Mouse (Mus musculus) R1 (cell line): Measurements from ENCODE around the gene Coro2b.
A peak's percentile ranks its signal among the peaks of the same experiment; 100 is the strongest.

Experiments
- DNase-seq: peaks from one replicate; pipeline ENCODE4 v3.0.0-alpha.2; 2018; ENCODE audit warnings: low read depth, low spot score

The Coro2b gene

GRCm38 (mm10) chr9:62394163-62394562 is 142.7 kb downstream of the Coro2b start:
- DNase-seq, result no peak

DNA sequence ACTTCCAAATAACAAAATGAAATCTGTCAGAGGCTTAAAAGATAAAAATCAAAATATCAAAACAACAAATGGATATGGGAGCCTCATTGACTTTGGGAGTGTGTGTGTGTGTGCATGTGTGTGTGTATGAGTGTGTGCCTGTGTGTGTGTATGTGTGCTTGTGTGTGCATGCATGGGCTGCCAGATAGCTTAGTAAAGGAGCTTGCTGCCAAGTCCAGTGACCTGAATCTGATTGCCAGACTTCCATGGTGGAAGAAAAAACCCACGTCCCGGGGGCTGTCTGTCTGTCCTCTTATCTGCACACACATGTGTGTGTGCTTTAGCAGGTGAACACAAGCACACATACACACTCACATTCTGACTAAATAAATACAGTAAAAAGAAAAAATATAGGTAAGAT is 143.3 kb downstream of the Coro2b start:
- no peak for DNase-seq

DNA sequence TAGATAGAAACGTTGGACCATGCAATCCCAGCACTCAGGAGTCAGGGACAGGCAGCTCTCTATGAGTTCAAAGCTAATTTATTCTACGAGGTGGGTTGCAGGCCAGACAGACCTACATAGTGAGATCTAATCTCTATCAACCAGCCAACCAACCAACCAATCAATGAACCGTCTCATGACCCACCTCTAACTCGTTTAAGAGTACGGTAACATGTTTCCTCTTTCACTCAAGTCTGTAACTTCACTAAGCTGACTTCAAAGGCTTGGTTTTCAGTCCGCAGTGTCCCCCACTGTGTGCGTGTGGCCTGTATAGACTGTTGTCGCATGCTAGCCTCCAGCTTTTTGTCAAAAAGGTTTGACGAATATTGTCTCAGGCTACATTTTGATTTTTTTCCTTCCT is 147.1 kb downstream of the Coro2b start:
- no peak for DNase-seq

DNA sequence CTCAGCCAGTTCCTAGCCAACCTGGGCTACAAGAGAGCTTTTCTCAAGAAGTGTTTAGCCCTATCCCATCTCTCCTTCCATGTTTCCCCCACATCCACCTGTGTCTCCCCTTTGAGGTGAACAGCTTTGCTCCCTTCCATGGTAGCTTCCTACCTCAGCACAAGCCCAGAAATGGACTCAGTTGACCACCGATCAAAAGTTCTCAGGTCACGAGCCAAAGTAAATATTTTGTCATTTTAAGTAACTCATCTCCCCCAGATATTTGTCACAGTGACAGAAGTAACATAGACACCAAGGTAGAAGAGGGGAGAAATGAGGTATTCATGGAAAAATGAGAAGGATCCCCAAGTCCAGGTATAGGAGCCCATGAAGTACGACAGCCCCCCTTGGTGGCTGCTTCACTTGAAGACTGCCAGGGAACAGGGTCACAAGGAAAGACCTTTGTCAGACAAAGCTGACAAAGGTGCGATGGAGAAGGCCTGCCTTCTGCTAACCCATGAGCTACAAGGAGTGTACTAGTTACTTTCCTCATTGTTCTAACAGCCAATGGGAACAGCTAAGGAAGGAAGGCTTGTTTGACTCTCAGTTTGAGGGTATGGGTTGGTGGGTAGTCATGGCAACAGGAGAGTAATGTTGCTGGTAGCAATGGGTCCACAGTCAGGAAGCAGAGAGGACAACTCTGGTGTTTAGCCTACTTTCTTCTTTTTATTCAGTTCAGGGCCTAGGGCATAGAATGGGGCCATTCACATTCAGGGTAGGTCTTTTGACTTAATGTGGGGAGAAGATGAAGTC is 150.9 kb downstream of the Coro2b start:
- peak; percentile 53 for DNase-seq

DNA sequence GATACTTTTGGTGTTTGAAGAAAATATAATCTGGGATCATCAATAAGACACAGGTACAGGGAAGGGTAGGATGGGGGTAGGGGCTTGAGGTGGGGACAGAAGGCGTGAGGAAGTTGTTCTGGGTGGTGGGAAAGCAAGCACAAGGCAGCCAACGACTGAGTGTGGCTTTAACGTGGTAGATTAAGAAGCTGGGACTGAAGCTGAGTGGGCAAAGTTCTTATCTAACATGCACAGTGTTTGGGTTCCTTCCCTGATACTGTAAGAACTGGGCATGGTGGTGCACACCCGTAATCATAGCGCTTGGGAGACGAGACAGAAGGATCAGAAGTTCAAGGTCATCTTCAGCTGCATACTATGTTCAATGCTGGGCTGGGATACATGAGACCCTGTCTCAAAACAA is 151.8 kb downstream of the Coro2b start:
- no peak for DNase-seq

DNA sequence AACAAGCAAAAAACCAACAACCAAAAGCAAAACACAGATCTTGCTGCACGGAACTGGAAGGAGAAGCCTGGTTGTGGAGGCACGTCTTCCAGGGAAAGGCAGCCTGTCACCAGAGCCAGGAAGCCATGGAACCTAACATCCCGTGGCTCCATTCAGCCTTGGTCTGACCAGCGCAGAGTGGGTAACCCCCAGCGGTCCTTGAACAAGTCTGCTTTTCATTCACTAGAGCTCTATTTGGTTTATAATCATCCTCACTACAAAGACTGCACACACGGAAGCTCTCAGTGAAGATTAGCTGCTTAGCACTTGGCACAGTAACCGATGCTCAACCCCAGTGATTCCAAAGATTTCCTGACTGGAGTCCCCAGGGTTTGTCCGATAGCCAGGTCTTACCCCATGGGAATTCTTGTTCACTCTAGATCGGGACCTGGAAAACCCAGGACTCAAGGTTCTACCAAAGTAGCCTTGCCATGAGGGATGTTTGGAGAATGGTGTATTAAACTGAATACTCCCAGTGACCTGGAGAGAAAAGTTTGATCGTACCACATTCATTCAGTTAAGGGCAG is 154.2 kb downstream of the Coro2b start:
- DNase-seq, result no peak

DNA sequence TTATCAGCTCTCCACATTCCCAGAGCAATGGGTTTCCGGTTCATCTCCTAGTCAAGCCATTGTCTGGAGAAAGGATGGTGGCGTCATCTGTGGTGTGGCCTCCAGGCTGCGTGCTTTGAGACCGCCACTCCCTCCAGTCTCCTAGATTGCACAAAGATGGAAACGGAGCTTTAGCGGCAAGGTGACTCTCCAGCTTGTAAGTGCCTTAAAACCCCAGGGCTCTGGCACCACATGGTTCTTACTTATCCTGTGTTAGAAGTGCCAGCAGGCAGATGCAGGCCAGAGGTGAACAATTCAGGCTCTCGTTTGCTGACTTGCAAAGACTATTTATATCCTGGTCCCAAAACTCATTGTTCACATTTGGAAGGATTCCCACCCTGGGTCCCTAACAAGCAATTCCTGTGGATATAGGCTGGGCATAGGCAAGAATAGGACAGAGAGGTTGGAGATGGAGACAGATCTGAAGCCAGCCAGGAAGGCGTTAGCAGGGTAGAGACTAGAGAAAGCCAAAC is 155.4 kb downstream of the Coro2b start:
- DNase-seq, result peak; percentile 87

- DNase-seq, result no peak
Observed at GRCm38 (mm10) chr9:62380351-62380750, 156.5 kb downstream of the Coro2b start.

- no peak for DNase-seq
Observed at GRCm38 (mm10) chr9:62377897-62378296, 158.9 kb downstream of the Coro2b start.

DNA sequence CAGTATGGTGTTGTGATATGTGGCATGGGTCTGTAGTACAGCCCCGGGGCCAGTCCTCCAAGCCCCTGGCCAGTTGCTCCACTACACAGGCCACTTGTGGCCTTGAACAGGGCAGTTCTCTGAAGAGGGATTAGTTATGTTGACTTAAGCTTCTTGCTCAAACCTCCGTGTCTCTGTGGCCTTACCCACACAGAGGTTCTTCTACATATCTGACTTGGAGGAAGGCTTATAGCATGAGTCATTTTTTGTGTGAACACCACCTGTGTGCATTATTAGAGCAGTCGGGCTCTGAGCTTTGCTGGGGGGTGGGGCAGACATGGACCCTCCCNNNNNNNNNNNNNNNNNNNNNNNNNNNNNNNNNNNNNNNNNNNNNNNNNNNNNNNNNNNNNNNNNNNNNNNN is 162.6 kb downstream of the Coro2b start:
- no peak for DNase-seq

DNA sequence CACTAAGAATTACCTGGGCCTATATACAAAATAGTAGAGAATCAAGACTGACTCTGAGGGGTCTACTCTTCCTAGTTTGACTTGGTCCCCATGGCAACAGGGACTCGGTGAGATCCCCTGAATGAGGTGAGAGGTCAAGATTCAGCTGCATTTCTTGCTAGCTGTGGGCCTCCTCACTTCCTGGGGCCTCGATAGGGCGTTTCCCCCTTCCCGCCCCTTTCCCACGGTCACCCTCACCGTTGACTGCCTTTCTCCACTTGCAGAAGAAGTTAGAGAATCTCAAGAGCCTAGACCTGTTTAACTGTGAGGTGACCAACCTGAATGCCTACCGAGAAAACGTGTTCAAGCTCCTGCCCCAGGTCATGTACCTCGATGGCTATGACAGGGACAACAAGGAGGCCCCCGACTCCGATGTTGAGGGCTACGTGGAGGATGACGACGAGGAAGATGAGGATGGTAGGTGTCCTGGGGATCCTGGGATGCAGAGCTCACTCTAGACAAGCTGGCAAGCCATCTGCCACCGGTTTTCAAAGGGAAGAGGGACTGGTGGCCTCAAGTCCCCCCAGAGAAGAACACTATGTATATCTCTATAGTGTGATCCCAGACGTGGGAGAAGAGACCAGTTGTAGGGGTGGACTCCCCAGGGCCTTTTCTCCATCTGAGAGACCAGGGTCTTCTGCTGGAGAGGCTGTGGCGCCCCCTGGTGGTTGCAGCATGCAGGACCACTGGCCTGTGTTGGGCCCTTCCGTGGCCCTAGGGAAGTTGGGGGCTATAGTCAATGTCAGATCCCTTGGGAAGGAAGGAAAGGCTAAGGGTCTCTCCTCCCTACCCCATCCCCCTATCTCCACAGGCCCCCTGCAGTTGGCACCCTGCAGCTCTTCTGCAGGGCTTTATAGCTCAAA is 163.4 kb downstream of the Coro2b start:
- peak; percentile 55 for DNase-seq

GRCm38 (mm10) chr9:62372556-62373221 is 164.2 kb downstream of the Coro2b start:
- no peak for DNase-seq

- no peak for DNase-seq
Observed at GRCm38 (mm10) chr9:62371745-62372555, 164.9 kb downstream of the Coro2b start.

- no peak for DNase-seq
Observed at GRCm38 (mm10) chr9:62370648-62371280, 166.1 kb downstream of the Coro2b start.

DNA sequence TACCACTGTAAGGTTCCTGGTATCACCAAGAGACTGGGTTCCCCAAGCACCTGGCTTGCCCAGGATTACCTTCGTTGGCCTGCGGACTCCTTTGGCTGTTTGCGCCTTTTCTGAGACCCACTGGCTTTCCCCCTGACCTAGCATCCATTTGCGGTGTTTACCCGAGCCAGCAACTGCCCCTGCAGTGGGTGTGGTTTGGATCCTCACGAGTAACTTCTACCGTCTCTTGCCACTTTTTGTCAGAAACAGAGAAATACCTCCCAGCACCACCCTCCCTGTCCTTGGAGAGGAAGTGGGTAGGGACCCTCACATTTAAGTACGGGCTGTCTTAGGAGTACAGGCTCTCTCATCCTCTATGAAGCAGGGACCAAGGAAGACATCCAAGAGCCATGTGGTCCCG is 166.7 kb downstream of the Coro2b start:
- no peak for DNase-seq
